Mouse (Mus musculus): ENCODE results near the gene Onecut1.

Onecut1 gene

GRCm38 (mm10) chr9:74912619-74913376 lies 51.1 kb downstream of the Onecut1 start:
- no peak for DNase-seq

- no peak for DNase-seq
These were observed 53.9 kb downstream of the Onecut1 start for GRCm38 (mm10) chr9:74915611-74916010.

- DNase-seq, result no peak
These were observed 58.7 kb downstream of the Onecut1 start for GRCm38 (mm10) chr9:74920450-74920849.

- DNase-seq, result no peak
These were observed 59.7 kb downstream of the Onecut1 start for GRCm38 (mm10) chr9:74921422-74921821.

- no peak for DNase-seq
These were observed 61.2 kb downstream of the Onecut1 start for GRCm38 (mm10) chr9:74922884-74923283.

GRCm38 (mm10) chr9:74923291-74923977 lies 61.7 kb downstream of the Onecut1 start:
- no peak for DNase-seq

- peak; percentile 63 for DNase-seq
These were observed 63.6 kb downstream of the Onecut1 start for GRCm38 (mm10) chr9:74925220-74925769.

GRCm38 (mm10) chr9:74929981-74930423 lies 68.3 kb downstream of the Onecut1 start:
- DNase-seq, result no peak

GRCm38 (mm10) chr9:74930653-74931052 lies 68.9 kb downstream of the Onecut1 start:
- DNase-seq, result no peak

- DNase-seq, result no peak
These were observed 73.6 kb downstream of the Onecut1 start for GRCm38 (mm10) chr9:74935289-74935688.

- no peak for DNase-seq
These were observed 76.0 kb downstream of the Onecut1 start for GRCm38 (mm10) chr9:74937761-74938160.

GRCm38 (mm10) chr9:74938670-74939534 lies 77.2 kb downstream of the Onecut1 start:
- DNase-seq, result no peak
